Mouse (Mus musculus): ENCODE measurements around the gene Arfgef3.
"Not testable (repeated sequence)": the region's sequence is repeated elsewhere in the genome, so short reads cannot be mapped to it uniquely, and the experiment has no call there.

The Arfgef3 gene

DNA sequence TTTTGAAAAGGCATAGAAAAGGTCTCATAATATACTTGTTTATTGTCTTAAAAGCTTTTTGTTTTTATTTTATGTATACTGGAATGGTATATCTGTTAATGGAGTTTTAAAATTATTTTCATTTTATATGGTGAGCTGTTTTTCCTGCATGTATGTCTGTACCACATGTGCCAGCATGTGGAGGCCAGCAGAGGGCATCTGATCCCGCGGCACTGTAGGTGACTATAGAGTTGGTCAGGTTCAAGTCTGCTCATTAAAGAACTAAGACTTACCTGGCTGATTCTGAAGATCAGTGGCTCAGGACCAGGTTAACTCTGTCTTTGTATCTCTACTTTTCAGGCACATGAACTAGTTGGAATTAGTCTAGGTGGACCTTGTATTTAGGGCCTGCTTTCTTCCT, 171.2 kb downstream of the Arfgef3 start:
- peak; percentile 23 to 29 for DNase-seq

DNA sequence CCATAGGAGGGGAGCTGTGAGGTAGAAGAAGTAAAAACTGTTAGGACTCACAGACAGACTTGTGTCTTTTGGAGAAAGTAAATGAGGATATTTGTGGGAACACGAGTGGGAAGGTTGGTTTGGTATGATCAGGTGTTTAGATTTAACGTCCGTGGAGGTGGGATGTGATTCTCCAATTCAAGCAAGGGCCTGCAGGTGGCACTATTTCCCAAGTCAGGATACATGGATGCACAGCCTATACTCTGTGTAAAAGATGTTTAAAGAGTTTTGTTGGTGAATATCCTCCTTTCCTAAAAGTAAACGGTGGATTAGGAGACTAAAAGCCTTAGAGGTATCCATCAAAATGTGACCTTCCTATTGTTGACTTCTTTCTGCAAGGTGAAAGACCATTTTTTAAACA, 180.8 kb downstream of the Arfgef3 start:
- peak; percentile 58 to 66 for DNase-seq

DNA sequence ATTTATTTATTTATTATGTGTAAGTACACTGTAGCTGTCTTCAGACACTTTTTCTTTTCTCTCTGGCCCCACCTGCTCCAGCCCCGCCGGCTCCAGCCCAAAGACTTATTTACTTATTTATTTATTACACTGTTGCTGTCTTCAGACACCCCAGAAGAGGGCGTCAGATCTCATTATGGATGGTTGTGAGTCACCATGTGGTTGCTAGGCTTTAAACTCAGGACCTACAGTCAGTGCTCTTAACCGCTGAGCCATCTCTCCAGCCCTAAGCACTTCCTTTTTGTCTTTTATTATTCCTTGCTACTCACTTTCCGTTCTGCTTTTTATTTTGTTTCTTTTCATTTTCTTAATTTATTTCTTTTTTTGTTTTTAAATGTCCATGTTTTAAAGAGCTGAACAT, 182.3 kb downstream of the Arfgef3 start:
- no peak for DNase-seq

DNA sequence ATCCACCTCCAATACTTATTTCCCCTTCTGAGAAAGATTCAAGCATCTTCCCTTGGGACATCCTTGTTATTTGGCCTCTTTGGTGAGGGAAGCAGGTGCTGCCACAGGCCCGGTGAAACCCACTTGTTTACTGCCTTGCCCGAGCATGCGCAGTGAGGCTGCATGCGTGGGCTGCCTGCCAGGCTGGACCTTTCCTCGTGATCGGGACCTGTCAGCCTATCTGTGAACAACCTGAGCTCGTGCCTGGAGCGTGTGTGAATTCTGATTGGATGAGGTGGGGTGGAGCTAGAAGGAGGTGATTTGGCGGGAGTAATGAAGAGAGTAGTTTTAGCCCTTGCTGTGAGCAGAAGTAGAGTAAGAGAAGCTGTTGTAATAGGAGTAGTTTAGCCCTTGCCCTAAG, 184.7 kb downstream of the Arfgef3 start:
- DNase-seq = not testable (repeated sequence)

DNA sequence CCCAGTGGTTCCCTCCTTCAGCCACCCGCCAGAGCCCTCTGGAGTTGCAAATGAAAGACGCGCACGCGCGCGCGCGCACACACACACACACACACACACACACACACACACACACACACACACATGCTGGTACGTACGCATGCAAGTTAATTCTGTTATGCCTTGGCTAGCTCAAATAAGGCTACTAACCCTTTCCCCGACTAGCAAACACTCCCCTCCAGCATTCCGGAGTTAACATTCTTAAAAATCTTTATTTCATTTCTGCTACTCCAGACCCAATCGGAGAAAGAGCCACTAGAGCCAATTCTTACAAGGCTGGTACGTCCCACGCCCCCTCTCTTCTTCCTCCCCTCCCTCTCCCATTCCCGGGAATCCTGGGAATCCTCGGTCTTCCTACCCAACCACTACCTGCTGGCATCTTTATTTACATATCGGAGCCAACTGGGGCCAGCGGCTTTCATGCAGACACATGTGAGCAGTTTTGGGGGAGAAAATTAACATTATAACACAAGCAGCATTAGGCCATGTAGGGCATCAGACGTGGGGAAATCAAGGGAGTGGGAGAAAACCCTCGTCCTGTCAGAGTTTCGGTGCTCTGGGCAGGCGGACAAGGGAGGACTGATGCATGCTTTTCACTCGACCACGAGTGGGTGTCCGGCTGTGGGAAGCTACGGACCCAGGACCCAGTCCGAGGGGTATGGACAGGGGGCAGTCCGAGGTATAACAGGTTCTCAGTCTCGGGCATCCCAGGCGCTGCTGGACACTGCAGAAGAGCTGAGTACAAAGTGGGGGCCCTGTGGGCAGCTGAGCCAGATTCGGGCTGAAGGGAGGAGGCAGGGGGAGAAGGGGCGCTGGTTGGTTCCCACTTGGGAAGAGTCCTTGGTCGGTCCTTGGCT, 194.2 kb downstream of the Arfgef3 start:
- DNase-seq = no peak

DNA sequence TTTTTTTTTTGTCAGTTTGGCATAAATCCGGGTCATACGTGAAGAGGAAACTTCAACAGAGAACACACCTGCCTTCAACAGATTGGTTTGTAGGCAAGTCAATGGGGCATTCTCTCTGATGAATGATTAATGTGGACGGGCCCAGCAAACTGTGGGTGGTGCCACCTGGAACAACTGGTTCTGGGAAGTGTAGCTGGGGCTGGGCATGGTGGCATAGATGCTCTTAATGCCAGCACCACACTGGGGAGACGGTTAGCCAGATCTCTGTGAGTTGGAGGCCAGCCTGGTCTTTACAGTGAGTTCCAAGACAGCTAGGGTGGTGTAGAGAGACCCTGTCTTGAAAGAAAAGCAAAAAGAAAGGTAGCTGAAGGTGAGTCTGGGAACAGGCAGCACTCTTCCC, 196.4 kb downstream of the Arfgef3 start:
- DNase-seq = no peak

DNA sequence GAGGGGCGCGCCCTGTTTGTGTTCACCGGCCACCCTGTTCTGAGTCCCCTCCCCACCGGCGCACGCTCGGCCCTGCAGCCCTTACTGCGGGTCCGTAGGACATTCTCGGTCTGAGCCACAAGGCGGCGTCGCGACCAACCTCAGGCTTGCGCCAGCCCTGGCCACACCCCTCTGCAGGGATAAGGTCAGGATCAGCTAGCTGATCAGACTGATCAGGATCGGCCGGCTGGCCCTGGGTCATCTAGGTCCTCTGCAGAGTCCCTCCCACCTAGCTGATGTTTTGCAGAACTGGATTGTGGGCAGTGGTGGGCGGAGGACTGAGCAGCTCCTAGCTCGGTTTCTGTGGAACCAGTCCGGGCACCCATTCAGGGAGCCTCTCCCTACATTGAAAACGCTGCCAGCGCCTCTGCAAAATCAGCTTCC, 197.9 kb downstream of the Arfgef3 start, which contains the start of gene Hebp2:
TSS of gene Hebp2 (minus strand) at position 264 of the 423 bp plus-strand sequence.
- DNase-seq = peak; percentile 45 to 51

DNA sequence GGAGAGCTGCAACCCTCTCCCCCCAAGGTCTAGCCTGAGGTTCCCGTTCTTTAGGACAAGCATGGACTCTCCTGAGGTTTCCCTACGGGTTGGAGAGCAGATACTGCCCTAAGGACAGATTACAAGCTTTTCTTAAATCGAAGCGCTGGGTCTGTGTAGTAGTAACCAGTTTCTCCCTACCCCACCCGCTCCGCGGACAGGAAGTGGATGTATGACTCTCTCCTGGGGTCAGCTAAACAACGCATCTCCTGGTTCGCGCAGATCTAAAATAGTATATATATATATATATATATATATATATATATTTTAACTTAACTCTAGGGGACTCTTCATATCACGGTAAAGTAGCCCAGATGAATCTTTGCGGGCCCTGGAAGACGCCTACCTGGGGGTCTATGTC, 198.4 kb downstream of the Arfgef3 start:
- no peak for DNase-seq

DNA sequence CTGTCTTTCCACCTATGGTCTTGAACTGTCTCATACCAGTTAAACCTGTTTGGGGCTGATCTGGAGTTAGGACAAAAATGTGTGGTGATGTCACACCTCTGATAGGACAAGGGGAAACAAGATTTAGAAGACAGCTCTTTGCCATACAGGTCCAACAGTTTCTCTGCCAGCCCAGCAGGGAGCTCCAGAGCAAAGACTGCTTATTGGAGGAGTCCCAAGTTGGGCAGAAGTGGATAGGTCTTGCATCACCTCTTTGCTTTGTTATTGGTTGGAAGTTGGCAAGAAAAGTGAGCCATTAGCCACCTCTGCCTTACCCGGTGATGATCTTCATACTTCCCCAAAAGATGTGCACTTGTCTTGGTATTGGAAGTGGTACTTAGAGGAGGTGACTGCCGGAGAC, 206.9 kb downstream of the Arfgef3 start:
- DNase-seq = no peak

DNA sequence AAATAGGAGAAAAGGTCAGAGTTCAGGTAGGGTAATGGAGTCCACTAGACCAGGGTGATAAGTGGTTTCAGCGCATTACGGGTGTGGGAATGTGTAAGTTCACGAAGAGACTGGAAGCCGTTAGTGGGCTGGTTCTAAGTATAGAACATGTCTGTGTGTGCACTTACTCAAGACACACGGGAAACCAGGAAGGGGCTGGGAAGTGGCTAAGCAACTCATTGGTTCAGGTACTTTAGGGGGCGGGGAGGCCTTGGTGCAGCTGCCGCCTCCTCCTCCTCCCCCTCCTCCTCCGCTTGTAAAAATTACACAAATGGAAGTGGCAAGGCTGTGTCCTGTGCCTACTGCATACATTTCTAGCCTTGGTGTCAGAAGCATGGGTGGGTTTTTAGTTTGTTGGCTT, 211.5 kb downstream of the Arfgef3 start:
- no peak for DNase-seq
